Mouse (Mus musculus) CH12.LX (cell line): ENCODE results near the gene Tmem108. TPM values are rescaled to one million over a fixed set of nuclear protein-coding genes. Genes with fewer than 3 reads are reported as not detected.

Source experiments
- DNase-seq: peaks from one replicate; pipeline ENCODE4 v3.0.0-alpha.2; 2013; ENCODE audit errors: extremely low read depth
- H3K27ac ChIP-seq: 2 replicates; pipeline ENCODE4 v1.5.1; 2012; ENCODE audit warnings: low read depth, mild to moderate bottlenecking, control low read depth, moderate library complexity; ENCODE audit not compliant: insufficient read depth
- H3K27me3 ChIP-seq: replicated peaks from 2 replicates; pipeline ENCODE3; 2012; ENCODE audit warnings: inconsistent platforms
- H3K36me3 ChIP-seq, 2 experiments: replicated peaks in 1 of 2; 2 replicates each; pipeline versions ENCODE3 to v1.6.1; 2012; ENCODE audit warnings: inconsistent platforms in 1 of 2, low read length in 1 of 2, mild to moderate bottlenecking in 1 of 2, mixed read lengths in 1 of 2, moderate library complexity in 1 of 2; ENCODE audit not compliant: control insufficient read depth in 1 of 2, insufficient read depth in 1 of 2
- H3K4me1 ChIP-seq, 2 experiments: 2 replicates each; pipeline ENCODE4 v1.6.1; 2012; ENCODE audit warnings: inconsistent platforms in 1 of 2, moderate library complexity in 1 of 2; ENCODE audit not compliant: insufficient read depth in 2 of 2, control insufficient read depth in 1 of 2
- H3K4me2 ChIP-seq: 2 replicates; pipeline ENCODE4 v1.6.1; 2012; ENCODE audit warnings: low read depth, mild to moderate bottlenecking, control low read depth; ENCODE audit not compliant: poor library complexity, insufficient read depth, severe bottlenecking
- H3K4me3 ChIP-seq, 3 experiments: fragments of 150-350 bp in 1 of 3; sonication (generic) in 1 of 3; replicated peaks in 1 of 3; 2 replicates each; pipeline versions ENCODE3 to v1.5.1; 2011 to 2012; ENCODE audit warnings: low read depth in 2 of 3, low read length in 2 of 3, mild to moderate bottlenecking in 2 of 3, moderate library complexity in 2 of 3, control low read depth in 1 of 3, improper control_type of control experiment in 1 of 3, inconsistent platforms in 1 of 3, mixed read lengths in 1 of 3; ENCODE audit not compliant: poor library complexity in 1 of 3
- H3K79me2 ChIP-seq: replicated peaks from 2 replicates; pipeline ENCODE4 v1.6.1; 2012; ENCODE audit warnings: mild to moderate bottlenecking, moderate library complexity; ENCODE audit not compliant: control insufficient read depth, poor library complexity, insufficient read depth, severe bottlenecking; ENCODE audit errors: extremely low read depth
- H3K9ac ChIP-seq: 2 replicates; pipeline ENCODE4 v1.6.1; 2012; ENCODE audit warnings: low read depth, mild to moderate bottlenecking, control low read depth, moderate library complexity; ENCODE audit not compliant: insufficient read depth
- H3K9me3 ChIP-seq: replicated peaks from 2 replicates; pipeline ENCODE3; 2012; ENCODE audit warnings: low read length, inconsistent platforms, mixed read lengths
- CHD1 ChIP-seq: IDR thresholded peaks from 2 replicates; pipeline ENCODE4 v1.6.1; 2012; ENCODE audit warnings: low read depth, low read length, improper control_type of control experiment, inconsistent platforms
- CTCF ChIP-seq, 2 experiments: IDR thresholded peaks in 1 of 2; conservative IDR thresholded peaks in 1 of 2; 2 replicates each; pipeline ENCODE4 v1.5.1; 2011 to 2012; ENCODE audit warnings: low read depth in 2 of 2, low read length in 2 of 2, improper control_type of control experiment in 1 of 2, inconsistent platforms in 1 of 2, mild to moderate bottlenecking in 1 of 2, moderate library complexity in 1 of 2
- E2F4 ChIP-seq: IDR thresholded peaks from 2 replicates; pipeline ENCODE4 v1.6.1; 2011; ENCODE audit warnings: low read depth, low read length, improper control_type of control experiment; ENCODE audit not compliant: insufficient replicate concordance
- ETS1 ChIP-seq: conservative IDR thresholded peaks from 2 replicates; pipeline ENCODE4 v1.6.1; 2012; ENCODE audit warnings: low read depth, mild to moderate bottlenecking, inconsistent platforms, low read length, improper control_type of control experiment, moderate library complexity
- IRF4 ChIP-seq: IDR thresholded peaks from 2 replicates; pipeline ENCODE4 v1.6.1; 2014; ENCODE audit warnings: low read depth, mild to moderate bottlenecking, inconsistent platforms, low read length, improper control_type of control experiment
- JUND ChIP-seq: conservative IDR thresholded peaks from 2 replicates; pipeline ENCODE4 v1.6.1; 2011; ENCODE audit warnings: low read depth, low read length, improper control_type of control experiment
- MAFK ChIP-seq: IDR thresholded peaks from 2 replicates; pipeline ENCODE4 v1.6.1; 2011; ENCODE audit warnings: low read length, improper control_type of control experiment; ENCODE audit not compliant: insufficient replicate concordance
- MAZ ChIP-seq: IDR thresholded peaks from 2 replicates; pipeline ENCODE4 v1.6.1; 2012; ENCODE audit warnings: low read depth, mild to moderate bottlenecking, inconsistent platforms, low read length, improper control_type of control experiment, moderate library complexity
- MYC ChIP-seq: IDR thresholded peaks from 2 replicates; pipeline ENCODE4 v1.6.1; 2011; ENCODE audit warnings: low read depth, mild to moderate bottlenecking, improper control_type of control experiment, low read length
- NRF1 ChIP-seq: IDR thresholded peaks from 2 replicates; pipeline ENCODE4 v1.6.1; 2014; ENCODE audit warnings: low read depth, mild to moderate bottlenecking, inconsistent platforms, low read length, improper control_type of control experiment, moderate library complexity
- PAX5 ChIP-seq: IDR thresholded peaks from 2 replicates; pipeline ENCODE4 v1.6.1; 2012; ENCODE audit warnings: low read length, inconsistent platforms, mixed read lengths
- POLR2A ChIP-seq: IDR thresholded peaks from 2 replicates; pipeline ENCODE4 v1.6.1; 2011; ENCODE audit warnings: low read depth, mild to moderate bottlenecking, improper control_type of control experiment, low read length
- POLR2AphosphoS2 ChIP-seq: IDR thresholded peaks from 2 replicates; pipeline ENCODE4 v1.6.1; 2011; ENCODE audit warnings: low read depth, low read length, improper control_type of control experiment
- RAD21 ChIP-seq: IDR thresholded peaks from 2 replicates; pipeline ENCODE4 v1.6.1; 2011; ENCODE audit warnings: low read depth, mild to moderate bottlenecking, low read length, improper control_type of control experiment, moderate library complexity
- RCOR1 ChIP-seq: conservative IDR thresholded peaks from 2 replicates; pipeline ENCODE4 v1.6.1; 2012; ENCODE audit warnings: low read depth, mild to moderate bottlenecking, inconsistent platforms, low read length, improper control_type of control experiment
- SIN3A ChIP-seq: IDR thresholded peaks from 2 replicates; pipeline ENCODE4 v1.6.1; 2012; ENCODE audit warnings: low read length, improper control_type of control experiment, inconsistent platforms
- TCF12 ChIP-seq: IDR thresholded peaks from 2 replicates; pipeline ENCODE4 v1.6.1; 2014; ENCODE audit warnings: low read depth, mild to moderate bottlenecking, inconsistent platforms, low read length, improper control_type of control experiment
- USF1 ChIP-seq: IDR thresholded peaks from 2 replicates; pipeline ENCODE4 v1.6.1; 2014; ENCODE audit warnings: low read depth, mild to moderate bottlenecking, inconsistent platforms, low read length, improper control_type of control experiment
- USF2 ChIP-seq: conservative IDR thresholded peaks from 2 replicates; pipeline ENCODE4 v1.6.1; 2011; ENCODE audit warnings: low read depth, low read length, improper control_type of control experiment
- ZC3H11A ChIP-seq: IDR thresholded peaks from 2 replicates; pipeline ENCODE4 v1.6.1; 2012; ENCODE audit warnings: low read depth, mild to moderate bottlenecking, inconsistent platforms, low read length, improper control_type of control experiment
- ZKSCAN1 ChIP-seq: IDR thresholded peaks from 2 replicates; pipeline ENCODE4 v1.6.1; 2012; ENCODE audit warnings: low read depth, inconsistent platforms, low read length, improper control_type of control experiment, borderline replicate concordance
- ZNF384 ChIP-seq: IDR thresholded peaks from 2 replicates; pipeline ENCODE4 v1.6.1; 2012; ENCODE audit warnings: low read depth, low read length, improper control_type of control experiment, inconsistent platforms
- dilution Hi-C: fragments of 300-500 bp; cut with MboI; formaldehyde crosslinking; loops from 2 replicates; pipeline ENCODE4 v1.14.3; 2020; ENCODE audit warnings: low sequenced_read_pairs; ENCODE audit not compliant: extremely low pct_unique_long_range_greater_than_20kb, extremely low pct_ligation_motif_present
- in situ Hi-C: fragments of 300-500 bp; cut with MboI; formaldehyde crosslinking; loops from 3 replicates; pipeline ENCODE4 v1.14.3; 2019; ENCODE audit warnings: low sequenced_read_pairs, low pct_ligation_motif_present, low pct_unique_long_range_greater_than_20kb, mixed read lengths
- polyA plus RNA-seq: library from polyadenylated mRNA; unstranded; fragments of >175 nt; gene quantifications from 2 replicates; pipeline ENCODE4 v1.2.1, GENCODE M21; 2012; ENCODE audit warnings: low read depth; ENCODE audit not compliant: insufficient read length
- total RNA-seq, 2 experiments: library from RNA; depleted of rRNA; stranded (reverse); fragments of 300-350 nt in 1 of 2; fragments of >200 nt in 1 of 2; gene quantifications; 2 replicates each; pipeline ENCODE4 v1.2.3; 2012 to 2014

Gene Tmem108
- total and polyA plus RNA-seq, 3 experiments: 0.04 to 0.13 (median 0.07) TPM

DNA sequence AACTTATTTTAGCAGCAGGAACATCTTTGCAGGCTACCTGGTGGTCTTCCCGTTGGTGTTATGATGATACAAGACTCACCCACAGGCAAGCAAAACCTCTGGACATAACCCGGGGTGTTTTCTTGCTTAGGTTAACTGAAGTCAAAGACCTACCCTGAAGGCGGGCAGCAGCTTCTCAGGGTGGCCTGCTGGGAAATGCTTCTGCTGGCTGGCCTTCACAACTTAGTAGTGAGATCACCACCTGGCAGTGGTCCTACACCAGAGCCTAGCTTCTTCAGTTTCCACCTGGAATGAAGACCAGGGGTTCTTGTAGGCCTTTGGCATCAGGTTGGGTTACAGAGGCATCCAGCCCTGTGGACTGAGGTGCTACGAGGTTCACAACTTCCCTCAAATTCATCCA, 169.7 kb downstream of the Tmem108 start:
- Histone ChIP-seq H3K4me2 (no peak overlapping the region), H3K9me3 (no peaks in the 10 kb centered on the region), H3K4me3 (no peak overlapping the region), H3K79me2 (no peaks in the 10 kb centered on the region)
- DNase-seq: no peak
- dilution Hi-C loops (no loop called here), in situ Hi-C loops (no loop called here)
- TF ChIP-seq CTCF (conservative IDR thresholded peaks at IDR 0.05 in 1 of 2, IDR thresholded peaks at IDR 0.05 in 1 of 2; ENCODE audit: low read depth in 2 of 2, low read length in 2 of 2): no peak
- TF ChIP-seq RCOR1: no peak
- TF ChIP-seq E2F4: no peak
- TF ChIP-seq CHD1: no peak
- no peak for TF ChIP-seq SIN3A
- TF ChIP-seq ZNF384: no peak
- TF ChIP-seq ZKSCAN1: no peak
- no peak for TF ChIP-seq RAD21
- no peak for TF ChIP-seq IRF4
- TF ChIP-seq MAZ: no peak
- TF ChIP-seq ZC3H11A: no peak
- TF ChIP-seq, all 38 proteins: peak for 0
- H3K9ac ChIP-seq: no peak overlapping the region
- H3K36me3 ChIP-seq: no peaks in the 10 kb centered on the region
- no peak overlapping the region for H3K27ac ChIP-seq
- H3K4me1 ChIP-seq: no peaks in the 10 kb centered on the region
- H3K27me3 ChIP-seq: peaks cover 55% of the 10 kb centered on the region

DNA sequence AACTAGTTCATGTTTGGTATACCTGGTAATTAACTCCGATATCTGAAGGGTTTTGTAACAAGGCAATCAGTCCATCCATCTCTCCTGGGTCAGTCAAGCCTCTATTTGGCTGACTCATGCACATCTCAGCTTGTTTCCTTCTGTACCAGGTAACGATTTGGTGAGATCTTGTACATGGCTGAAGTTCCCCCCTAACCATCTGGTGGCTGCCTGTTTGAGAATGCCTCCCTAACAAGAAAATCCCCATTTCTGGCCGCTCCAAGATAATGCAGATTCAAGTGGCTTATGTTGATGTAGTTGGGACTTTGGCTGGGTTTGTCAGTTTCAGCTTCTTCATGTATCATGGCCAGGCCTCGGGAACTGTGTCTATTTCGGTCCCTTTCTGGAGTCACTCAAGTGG, 170.8 kb downstream of the Tmem108 start:
- TF ChIP-seq POLR2AphosphoS2: no peak
- no peak for TF ChIP-seq TCF12
- no peak for TF ChIP-seq NRF1
- TF ChIP-seq IRF4: no peak
- TF ChIP-seq CHD1: no peak
- no peak for TF ChIP-seq SIN3A
- TF ChIP-seq MAFK: no peak
- TF ChIP-seq MYC: no peak
- TF ChIP-seq CTCF (conservative IDR thresholded peaks at IDR 0.05 in 1 of 2, IDR thresholded peaks at IDR 0.05 in 1 of 2; ENCODE audit: low read depth in 2 of 2, low read length in 2 of 2): no peak
- TF ChIP-seq PAX5: no peak
- no peak for TF ChIP-seq JUND
- no peak for TF ChIP-seq RAD21
- no peak for TF ChIP-seq USF1
- no peak for TF ChIP-seq USF2
- TF ChIP-seq ETS1: no peak
- no peak for TF ChIP-seq POLR2A
- TF ChIP-seq, all 38 proteins: peak for 0
- H3K36me3 ChIP-seq: no peaks in the 10 kb centered on the region
- no peaks in the 10 kb centered on the region for H3K4me1 ChIP-seq
- no peaks in the 10 kb centered on the region for H3K79me2 ChIP-seq
- H3K4me2 ChIP-seq: no peak overlapping the region
- no peak overlapping the region for H3K9ac ChIP-seq
- dilution Hi-C loops: no loop called here
- in situ Hi-C loops: no loop called here
- no peaks in the 10 kb centered on the region for H3K9me3 ChIP-seq
- no peak for DNase-seq
- H3K4me3 ChIP-seq: no peak overlapping the region
- peaks cover 63% of the 10 kb centered on the region for H3K27me3 ChIP-seq
- no peak overlapping the region for H3K27ac ChIP-seq
